Mouse (Mus musculus) granulocyte monocyte progenitor cell, adult 5-6 weeks (primary cell): ENCODE data around the gene Slc15a2. TPM values are rescaled to one million over a fixed set of nuclear protein-coding genes. Genes with fewer than 3 reads are reported as not detected.

Source experiments
- ATAC-seq: replicated peaks from 2 replicates; pipeline ENCODE4 v1.8.0; 2016; ENCODE audit warnings: mild to moderate bottlenecking, moderate TSS enrichment, inconsistent platforms; ENCODE audit not compliant: poor library complexity, severe bottlenecking
- total RNA-seq, 2 experiments: library from RNA; stranded (forward) in 1 of 2; stranded (reverse) in 1 of 2; fragments of 200-712, 200-1000 nt in 1 of 2; fragments of >200 nt in 1 of 2; fragmentation: Nextera tagmentation in 1 of 2; gene quantifications; 2 replicates each; pipeline ENCODE4 v1.2.3; 2014 to 2017

Slc15a2 gene
- total RNA-seq, 2 experiments from 2014 or later = 9.2 to 10.6 TPM

DNA sequence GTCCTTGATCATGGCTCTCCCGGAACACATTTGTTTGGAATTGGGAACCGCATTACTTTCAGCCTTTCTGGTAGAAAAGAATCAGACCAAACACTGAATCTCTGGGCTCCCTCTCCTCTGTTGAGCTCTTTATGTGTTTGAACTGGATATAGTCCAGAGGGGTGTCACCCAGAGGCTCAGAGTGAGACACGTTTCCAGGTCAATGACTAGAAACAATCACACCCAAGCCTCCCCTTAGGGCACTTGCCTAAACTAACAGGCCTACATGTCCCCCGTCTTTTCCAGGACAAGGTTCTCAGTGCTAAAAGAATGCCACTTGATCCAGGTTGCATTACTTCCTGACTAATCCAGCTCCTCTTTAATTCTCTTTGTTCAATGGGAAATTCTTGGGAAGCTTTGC, 13.9 kb downstream of the Slc15a2 start:
- ATAC-seq = no peak

DNA sequence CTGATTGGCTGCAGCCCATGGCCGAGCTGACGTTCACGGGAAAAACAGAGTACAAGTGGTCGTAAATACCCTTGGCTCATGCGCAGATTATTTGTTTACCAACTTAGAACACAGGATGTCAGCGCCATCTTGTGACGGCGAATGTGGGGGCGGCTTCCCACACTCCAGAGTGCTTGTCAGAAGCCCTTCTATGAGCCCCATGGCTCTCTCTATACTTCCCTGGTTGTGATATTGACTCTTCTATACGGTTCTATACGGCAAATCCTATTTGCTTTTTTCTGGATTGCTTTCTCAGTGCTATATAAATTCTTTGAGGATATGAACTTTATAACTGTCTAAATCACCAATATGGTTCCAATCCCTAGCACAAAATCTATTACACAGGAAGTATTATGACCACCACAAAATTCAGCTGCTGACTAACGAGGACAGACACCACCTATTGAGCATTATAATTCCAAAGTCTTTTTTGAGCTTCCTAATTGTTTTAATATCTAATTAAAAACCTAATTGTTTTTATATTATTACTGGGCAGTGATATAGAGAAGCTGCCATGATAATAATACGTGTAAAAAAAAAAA, 14.5 kb downstream of the Slc15a2 start:
- peak; percentile 58 for ATAC-seq

DNA sequence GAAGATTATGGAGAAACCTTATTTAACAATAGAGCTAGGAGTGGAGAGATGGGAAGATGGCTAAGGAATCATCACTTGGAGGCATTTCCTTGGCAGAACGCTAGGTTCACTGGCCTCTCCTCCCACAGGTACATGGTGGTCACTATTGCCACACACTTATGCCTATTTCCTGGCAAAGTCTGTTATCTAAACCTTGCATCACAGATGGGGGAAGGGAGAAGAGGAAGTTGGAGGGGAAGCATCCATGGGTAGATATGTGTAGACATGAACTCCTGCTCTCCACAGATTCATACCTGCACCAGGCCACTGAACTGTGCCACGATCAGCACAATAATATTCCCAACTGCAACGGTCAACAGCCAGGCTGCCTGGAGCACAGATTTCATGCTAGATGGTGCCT, 32.8 kb downstream of the Slc15a2 start:
- peak; percentile 72 for ATAC-seq

DNA sequence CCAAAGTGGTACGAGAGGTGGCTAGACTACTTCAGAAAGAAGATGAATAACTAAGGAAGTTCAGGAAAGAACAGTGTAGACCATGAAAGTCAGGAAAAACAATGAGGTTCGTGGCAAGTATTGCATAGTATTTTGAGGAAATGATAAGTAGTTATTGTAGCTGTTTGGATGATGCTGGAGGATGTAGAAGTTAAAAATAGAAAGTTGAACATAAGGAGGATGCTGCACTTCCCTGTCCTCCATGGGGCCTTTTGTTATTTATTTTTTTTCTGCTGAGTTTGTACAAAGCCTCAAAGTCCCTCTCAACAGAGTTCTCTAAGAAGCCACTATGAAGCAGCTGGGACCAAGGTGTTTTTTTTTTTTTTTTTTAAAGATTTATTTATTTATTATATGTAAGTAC, 37.0 kb downstream of the Slc15a2 start:
- ATAC-seq = peak; percentile 65

DNA sequence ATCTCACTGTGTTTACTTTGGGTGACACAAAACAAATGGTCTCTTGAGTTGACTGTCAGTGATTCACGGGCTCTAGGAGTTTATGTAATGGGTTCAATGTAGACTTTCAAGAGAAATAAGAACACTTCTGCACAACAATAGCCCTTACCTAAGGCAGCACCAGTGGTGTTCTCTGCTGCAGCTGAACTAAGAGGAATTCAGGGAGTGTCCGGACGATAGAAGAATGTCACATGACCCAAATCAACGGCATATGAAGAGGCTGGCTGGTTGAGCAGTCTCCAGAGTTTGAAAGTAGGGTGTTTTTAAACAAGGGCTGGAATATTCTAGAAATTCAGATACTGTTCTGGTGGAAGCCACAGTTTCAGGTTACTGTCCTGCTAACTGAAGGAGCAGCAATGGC, 37.7 kb downstream of the Slc15a2 start:
- no peak for ATAC-seq

DNA sequence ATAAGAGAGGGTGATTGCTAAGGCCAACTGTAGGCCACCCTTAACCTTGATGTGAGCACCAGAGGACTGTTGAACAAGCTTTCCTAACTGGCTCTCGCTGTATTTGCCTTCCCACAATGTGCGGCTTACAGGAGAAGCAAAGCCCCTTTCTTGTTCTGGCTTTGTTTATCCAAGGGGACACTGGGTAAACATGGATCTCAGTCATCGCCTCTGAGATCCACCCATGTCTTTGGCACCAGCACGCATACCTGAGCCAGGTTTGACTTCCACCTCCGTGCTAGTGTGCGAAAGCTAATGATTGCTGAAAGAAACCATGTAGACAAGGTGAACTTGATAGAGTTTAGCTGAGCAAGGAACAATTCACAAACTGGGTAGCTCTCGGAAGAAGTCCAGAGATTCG, 41.2 kb downstream of the Slc15a2 start:
- ATAC-seq = no peak

DNA sequence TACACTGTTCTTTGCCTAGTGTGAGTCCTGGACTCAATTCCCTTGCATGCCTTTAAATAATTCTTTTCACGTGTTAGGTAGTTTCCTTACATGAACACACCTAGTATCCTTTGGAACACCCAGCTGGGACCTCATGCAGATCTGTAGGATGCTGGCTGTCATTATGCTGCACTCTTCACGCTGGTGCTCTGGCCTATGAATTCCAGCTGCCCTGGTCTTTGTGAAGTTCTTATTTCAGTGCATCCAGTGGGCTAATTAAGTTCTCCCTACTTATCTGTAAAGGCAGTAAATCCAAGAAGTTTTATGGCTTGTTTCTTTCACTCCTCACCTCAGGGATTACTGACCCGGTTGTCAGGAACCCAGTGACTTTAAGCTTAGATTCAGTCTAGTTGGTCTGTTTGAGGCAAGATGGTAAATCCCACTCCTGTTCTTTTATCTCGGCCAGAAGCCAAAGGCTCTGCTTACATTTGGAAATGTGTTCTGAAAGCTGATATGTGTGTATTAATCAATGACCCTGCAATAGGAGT, 45.3 kb downstream of the Slc15a2 start:
- no peak for ATAC-seq

DNA sequence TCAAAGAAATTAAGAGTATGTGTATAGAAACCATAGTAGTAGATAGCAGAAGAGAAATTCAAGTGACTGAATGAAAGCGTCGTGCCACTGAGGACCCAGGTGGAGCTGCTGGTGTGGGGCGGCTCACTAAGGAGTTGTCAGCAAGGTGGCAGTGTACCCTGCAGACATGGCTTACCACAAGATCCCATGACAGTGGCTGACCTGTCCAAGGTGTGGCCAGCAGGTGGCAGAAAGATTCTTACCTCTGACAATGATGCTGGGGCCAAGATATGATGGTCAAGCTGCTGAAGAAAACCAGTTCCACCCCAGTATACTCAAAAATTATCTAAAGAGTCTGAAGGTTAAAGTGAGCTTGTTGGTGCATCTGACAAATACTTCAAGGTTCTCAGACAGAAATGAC, 49.3 kb downstream of the Slc15a2 start:
- no peak for ATAC-seq

DNA sequence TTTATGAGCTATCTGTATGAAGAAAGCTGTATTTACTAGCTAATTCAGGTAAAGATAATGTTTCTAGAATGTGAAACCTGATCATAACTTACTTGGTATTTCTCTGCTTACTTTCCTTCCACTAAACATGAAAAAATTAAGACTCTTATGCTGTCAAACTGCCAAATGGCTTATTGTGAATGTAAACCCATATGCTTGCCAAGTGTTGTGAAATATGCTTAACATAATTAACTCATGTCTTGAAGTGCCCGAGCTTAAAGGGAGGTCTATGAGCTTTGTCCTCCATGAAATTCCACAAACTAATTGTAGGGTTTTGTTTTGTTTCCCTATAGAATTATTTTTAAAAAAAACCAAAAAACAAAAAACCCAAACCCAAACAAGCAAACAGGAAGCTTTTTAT, 50.9 kb downstream of the Slc15a2 start:
- no peak for ATAC-seq

DNA sequence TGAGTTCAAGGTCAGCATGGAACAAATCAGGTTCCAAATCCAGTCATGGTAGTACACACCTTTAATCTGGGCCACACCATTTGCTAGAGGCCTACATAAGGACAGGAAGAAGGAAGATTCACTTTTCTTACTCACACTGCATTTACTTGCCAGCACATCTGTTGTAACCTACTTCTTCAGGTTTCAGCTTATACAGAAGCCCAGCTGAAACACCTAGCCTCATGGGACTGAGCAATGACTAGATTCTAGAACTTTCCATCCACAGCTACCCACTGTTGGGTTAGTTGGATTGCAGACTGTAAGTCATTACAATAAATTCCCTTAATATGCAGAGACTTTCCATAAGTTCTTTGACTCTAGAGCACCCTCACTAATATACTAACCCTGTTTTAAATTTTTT, 52.2 kb downstream of the Slc15a2 start:
- no peak for ATAC-seq

DNA sequence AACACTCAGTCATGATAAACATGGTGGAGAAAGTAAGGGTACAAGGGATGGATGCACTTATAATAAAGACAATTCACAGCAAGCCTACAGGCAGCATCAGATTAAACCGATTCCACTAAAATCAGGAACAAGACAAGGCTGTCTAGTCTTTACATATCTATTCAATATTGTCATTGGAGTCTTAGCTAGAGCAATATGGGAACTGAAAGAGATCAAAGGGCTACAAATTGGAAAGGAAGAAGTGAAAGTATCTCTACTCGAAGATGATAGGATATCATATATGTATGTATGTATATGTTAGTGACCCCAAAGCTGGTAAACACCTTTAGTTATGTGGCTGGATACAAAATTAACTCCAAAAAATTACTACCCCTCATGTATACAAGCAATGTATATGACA, 55.8 kb downstream of the Slc15a2 start:
- ATAC-seq = peak; percentile 82

DNA sequence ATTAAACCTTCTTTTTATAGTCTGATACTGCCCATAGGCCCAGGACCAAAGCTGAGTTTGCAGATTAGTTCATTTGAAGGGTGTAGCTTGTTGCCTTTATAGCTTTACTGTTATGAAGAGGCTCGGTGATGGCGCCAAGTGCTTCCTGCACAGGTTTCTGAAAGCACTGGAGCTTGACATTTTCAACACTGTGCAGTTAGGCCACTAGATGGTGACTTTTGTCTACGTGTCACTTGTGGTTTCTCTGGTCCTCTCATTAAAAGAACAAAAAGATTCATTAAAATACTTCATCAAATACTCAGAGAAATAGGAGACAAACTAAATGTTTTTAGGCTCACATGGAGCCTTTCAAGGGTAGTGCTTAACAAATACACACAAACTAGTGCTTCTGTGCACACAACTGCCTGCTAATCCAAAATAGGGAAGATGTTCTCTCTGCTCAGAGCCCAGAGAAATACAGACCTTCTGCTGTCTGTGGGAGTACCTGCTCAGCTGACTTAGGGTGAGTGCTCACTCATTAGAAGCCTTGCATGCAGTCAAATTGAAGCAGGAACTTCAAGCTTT, 60.8 kb downstream of the Slc15a2 start:
- ATAC-seq = no peak

DNA sequence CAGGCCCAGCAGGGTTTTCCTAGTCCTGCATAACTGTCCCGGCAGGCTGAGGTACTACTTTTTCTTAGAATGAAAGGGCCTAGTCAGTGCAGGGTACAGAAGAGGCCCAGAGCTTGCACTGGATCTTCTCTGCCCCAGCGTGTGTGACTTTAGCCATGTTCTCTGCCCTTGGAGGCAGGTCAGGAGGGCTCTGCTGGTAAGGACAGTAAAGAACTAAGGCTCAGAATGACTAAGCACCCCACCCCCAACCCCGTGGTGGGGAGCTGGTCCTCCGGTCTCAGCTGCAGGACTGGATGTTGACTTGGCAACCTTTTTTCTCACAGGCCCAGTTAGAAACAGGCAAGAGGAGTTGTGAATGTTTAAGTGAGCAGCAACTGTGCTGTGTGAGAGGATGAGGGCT, 62.0 kb downstream of the Slc15a2 start:
- no peak for ATAC-seq

DNA sequence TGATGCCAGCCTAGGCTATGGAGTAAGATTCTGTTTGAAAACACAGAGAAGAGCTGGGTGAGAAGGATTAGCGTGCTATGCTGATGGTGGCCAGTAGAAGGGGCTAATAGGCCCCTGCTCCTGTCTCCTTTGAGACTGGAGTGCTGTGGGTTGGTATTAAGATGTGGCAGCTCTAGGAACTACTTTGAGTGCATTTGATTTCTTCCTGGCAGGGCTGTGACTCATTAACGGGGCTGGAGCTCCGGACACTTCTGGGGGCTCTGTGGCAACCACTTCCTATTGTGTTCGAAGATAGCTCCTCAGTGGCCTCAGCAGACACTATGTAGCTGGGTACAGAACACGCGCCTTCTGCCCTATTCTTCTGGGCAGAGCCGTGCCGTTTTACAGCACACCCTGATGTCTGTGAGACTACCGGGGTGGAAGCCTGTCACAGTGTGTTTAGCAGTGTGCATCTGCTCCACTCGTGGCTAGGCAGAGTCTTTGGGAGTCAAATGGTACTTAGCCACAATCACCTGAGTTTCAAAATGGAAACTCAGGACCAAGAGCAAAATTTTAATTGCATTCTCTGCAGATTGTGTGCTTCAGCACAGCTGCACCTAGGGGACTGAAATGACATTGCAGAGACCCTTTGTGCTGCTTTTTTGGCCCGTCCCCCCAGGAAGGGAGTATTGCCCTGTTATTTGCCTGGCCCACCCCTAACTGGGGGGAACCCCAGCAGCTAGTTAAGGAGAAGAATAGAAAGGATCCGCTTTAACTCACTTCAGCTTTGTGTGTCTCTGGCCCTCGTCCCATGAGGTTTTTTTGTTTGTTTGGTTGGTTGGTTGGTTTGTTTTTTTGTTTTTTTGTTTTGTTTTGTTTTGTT, 64.3 kb downstream of the Slc15a2 start:
- ATAC-seq = peak; percentile 69

DNA sequence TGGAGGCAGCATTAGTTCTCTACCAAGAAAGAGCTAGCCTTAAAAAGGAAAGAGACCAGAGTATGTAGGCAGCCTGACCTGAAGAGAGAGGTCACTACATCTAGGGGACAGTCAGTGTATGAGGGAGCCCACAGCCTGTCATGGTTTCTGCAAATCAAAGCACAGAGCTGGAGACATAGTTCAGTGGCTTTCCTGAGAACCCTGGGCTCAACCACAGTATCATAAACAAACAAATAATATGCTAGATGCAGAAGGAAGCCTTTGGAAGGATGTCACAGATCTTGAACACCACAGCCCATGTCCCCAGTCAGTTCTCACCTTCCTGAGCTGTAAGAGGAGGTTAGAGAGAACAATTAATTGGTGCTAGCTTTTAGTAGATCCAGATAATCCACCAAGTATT, 66.1 kb downstream of the Slc15a2 start:
- no peak for ATAC-seq

DNA sequence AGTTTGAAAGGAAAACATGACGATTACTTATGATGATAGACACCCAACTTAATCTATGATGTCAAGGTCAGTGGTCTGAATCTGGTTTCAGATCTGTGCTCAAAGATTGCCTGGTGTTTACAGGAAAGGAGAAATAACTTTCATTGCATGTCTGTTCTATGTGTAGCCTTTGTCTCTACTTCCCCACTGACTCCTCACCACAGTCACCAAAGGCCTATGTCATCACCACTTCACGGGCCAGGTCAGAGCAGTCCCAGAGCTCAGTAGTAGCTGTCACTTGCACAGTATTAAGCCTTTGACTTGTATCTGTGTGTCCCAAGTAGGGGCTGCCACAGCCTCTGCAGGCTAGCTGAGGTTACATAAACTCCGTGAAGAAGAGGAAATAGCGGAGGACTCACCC, 67.3 kb downstream of the Slc15a2 start:
- peak; percentile 83 for ATAC-seq

DNA sequence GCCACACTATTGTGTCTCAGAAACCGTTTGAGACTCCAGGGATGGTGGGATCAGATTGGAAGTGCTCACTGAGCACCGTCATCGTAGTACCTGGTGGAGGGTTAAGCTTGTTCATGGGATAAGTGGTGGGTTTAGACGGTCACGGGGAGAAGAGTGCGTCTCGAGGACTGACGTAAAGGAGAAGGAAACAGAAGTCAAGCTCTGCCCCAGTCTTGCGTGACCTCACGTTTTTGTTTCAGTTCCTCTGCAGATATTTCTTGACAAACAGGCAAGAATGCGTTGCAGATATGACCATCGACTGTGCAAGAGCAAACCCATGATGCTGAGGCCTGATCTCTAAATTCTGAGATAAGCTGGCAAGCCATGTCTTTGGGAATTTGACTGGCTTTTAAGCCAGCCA, 73.0 kb downstream of the Slc15a2 start:
- ATAC-seq = peak; percentile 82

DNA sequence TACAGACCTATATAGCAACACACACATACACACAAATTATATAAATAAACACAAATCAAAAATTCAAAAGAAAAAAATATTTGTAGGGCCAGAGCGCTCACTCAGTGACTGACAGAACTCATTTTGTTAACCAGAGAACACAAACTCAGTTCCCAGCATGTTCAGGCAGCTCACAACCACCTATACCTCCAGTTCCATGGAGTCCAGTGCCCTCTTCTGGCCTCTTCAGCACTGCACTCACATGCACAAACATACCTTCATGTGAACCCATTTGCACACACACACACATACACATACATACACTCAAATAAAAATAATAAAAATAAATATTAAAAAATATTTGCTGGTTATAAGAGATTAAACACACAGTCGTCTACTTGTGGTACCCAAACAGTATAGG, 74.0 kb downstream of the Slc15a2 start:
- ATAC-seq = no peak

DNA sequence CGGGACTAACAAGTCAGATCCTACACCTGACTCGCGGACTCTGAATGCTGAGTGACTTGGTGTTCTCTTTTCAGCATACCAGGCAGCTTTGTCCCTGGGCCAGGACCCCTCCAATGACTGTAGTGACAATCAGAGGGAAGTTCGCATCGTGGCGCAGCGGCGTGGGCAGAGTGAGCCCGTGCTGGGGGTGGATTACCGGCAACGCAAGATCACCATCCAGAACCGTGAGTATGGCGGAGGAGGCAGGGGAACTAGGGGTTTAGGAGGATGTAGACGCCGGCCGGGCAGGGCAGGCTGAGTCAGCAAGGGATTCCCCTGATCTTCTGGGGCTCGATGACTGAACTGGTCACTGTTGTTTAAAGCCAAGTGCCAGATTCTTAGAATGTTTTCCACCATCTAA, 75.4 kb downstream of the Slc15a2 start:
- peak; percentile 60 for ATAC-seq

DNA sequence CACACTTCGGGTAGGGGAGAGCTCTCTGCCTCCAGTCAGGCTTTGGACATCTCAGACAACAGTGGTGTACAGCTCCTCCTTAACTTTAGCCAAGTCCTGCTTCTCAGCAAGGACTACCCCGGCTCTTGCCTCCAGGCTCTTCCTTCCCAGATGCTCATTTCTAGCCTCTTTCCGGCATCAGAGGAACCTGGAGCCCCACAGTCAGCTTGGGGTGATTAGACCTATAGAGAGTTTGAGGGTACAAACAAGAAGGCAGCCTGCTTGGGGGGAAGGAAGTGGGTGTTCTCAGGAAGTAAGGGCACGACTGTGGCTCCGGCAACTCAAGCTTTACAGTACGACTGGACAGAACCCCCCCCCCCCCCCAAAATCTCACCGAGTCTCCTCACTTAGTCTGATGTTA, 76.0 kb downstream of the Slc15a2 start:
- ATAC-seq = peak; percentile 42

DNA sequence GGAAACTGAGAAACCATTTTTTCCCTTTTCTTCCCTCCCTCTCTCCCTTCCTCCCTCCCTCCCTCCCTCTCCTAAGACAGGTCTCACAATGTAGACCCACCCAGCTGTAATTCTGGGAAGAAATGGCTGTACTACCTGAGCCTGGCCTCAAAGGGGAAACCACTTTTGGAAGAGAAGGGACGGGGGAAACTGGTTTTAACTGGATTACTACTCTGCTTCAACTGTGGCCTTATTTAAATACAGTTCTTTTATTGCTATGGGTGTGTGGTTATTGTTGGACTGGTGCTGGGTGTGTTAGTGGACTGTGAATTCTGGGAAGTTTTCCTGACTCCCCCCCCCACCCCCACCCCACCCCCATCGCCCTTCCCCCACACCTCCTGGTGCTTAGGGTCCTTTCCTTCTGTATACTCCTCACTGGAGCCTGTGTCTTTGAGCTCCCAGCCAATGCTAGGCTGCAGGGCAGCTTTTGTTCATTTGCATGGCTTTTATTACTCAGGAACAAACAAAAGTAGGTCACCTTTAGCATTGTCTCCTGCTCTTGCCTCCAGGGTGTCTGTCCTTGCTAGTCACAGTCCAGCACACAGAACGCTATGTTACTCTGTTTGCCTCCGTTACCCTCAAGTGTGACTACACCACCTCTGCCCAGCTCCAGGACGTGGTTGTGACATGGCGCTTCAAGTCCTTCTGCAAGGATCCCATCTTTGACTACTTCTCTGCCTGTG, 76.9 kb downstream of the Slc15a2 start:
- ATAC-seq = no peak
